22 mouse cellular contexts compared by ENCODE assay signal in the genomic region with DNA sequence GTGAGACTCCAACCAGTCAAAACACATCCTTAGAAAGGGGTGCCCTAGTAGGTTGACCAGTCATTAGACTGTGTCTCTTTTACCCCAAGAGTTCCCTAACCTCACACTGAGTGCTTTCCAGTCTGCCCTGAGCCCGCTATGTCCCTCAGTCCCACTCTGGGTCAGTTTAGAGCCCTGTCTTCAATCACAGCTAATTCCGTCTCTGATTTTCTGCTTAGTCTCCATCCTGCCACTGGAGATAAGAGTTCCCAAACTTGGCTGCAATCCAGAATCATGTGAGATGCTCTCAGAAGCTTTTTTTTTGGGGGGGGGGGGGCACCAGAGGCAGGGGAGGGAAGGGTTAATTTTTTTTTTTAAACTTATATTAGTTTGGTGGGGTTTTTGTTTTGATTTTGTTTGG. TPM values are rescaled to one million over a fixed set of nuclear protein-coding genes. Genes with fewer than 3 reads are reported as not detected.
DNase-seq lines count a peak whose midpoint lies in the region; ATAC-seq and TF ChIP-seq lines count a peak whose summit lies in the region.
"Had no signal": no experiment of that assay in that cellular context is flagged by ENCODE, and none has a peak within 500 bp of the region (broad histone marks: within the 10 kb centered on the region; RNA-seq: fewer than 3 reads in every experiment).

No protein-coding gene starts in this region.

- no peak for ATAC-seq in hindbrain, postnatal 0 days
- ATAC-seq in hindbrain, embryonic 12.5 days (ENCODE audit: low FRiP score) = no peak
- ATAC-seq: forebrain, embryonic 16.5 days; midbrain, embryonic 16.5 days had no signal

- H3K27ac ChIP-seq in heart, embryonic 10.5 days = peak overlapping the region; percentile 84
- H3K27ac ChIP-seq in hindbrain, postnatal 0 days = no peak overlapping the region
- H3K27ac ChIP-seq in hindbrain, embryonic 12.5 days = no peak overlapping the region
- no peak overlapping the region for H3K27ac ChIP-seq in MEL (ENCODE audit: control insufficient read depth, low read depth, low read length)
- H3K27ac ChIP-seq: embryonic facial prominence, embryonic 13.5 days; hindbrain, embryonic 14.5 days; intestine, embryonic 15.5 days; limb, embryonic 15.5 days; neural tube, embryonic 15.5 days had no signal

- peak; percentile 78 for DNase-seq in heart, embryonic 10.5 days (ENCODE audit: low spot score)
- DNase-seq in heart, adult 18-20 months = no peak
- peak; percentile 15 for DNase-seq in hindbrain, postnatal 0 days (ENCODE audit: low spot score)
- peak; percentile 35 for DNase-seq in 416B (ENCODE audit: low read depth)
- DNase-seq in MEL (ENCODE audit: low read depth, low spot score) = no peak
- DNase-seq in cerebellum, postnatal 14 days = no peak
- no peak for DNase-seq in urinary bladder, postnatal 25 days (ENCODE audit: low spot score)
- DNase-seq: adrenal gland, postnatal 36 days; cerebellum, adult 9-10 months; kidney, postnatal 36 days; right cerebral cortex, postnatal 14 days; spleen, adult 18-20 months; thymus, postnatal 25 days had no signal

- no peaks in the 10 kb centered on the region for H3K9me3 ChIP-seq in heart, embryonic 10.5 days
- H3K9me3 ChIP-seq in hindbrain, postnatal 0 days (ENCODE audit: low read length) = no peaks in the 10 kb centered on the region
- H3K9me3 ChIP-seq in hindbrain, embryonic 12.5 days (replicated peaks) = no peaks in the 10 kb centered on the region
- H3K9me3 ChIP-seq in MEL (replicated peaks; ENCODE audit: insufficient read depth, low read length) = no peaks in the 10 kb centered on the region
- H3K9me3 ChIP-seq: embryonic facial prominence, embryonic 13.5 days; intestine, embryonic 15.5 days; limb, embryonic 15.5 days; megakaryocyte, embryonic 14.5 days; neural tube, embryonic 15.5 days had no signal

- WGBS in heart, embryonic 10.5 days = 20% methylated on average over 2 of the region's 2 CpGs
- 68% methylated on average over 2 of the region's 2 CpGs for WGBS in hindbrain, postnatal 0 days
- 85% methylated on average over 2 of the region's 2 CpGs for WGBS in hindbrain, embryonic 12.5 days

- H3K4me2 ChIP-seq in hindbrain, postnatal 0 days (ENCODE audit: low read depth, low read length) = no peak overlapping the region
- H3K4me2 ChIP-seq in hindbrain, embryonic 12.5 days (replicated peaks) = no peak overlapping the region
- H3K4me2 ChIP-seq: embryonic facial prominence, embryonic 13.5 days; hindbrain, embryonic 14.5 days; intestine, embryonic 15.5 days; limb, embryonic 15.5 days; neural tube, embryonic 15.5 days had no signal

- H3K4me1 ChIP-seq in heart, embryonic 10.5 days = peaks cover 79% of the 10 kb centered on the region
- no peaks in the 10 kb centered on the region for H3K4me1 ChIP-seq in hindbrain, postnatal 0 days (ENCODE audit: insufficient read depth, low read length)
- peaks cover 4% of the 10 kb centered on the region; the same call in 1 of the 2 replicates for H3K4me1 ChIP-seq in hindbrain, embryonic 12.5 days
- H3K4me1 ChIP-seq in MEL (ENCODE audit: control insufficient read depth in 1 of 2, insufficient read depth in 2 of 2, low read length in 2 of 2) = peaks cover 27 to 43% of the 10 kb centered on the region in 2 experiments
- H3K4me1 ChIP-seq: neural tube, embryonic 15.5 days had no signal

- TF ChIP-seq POLR2A in MEL (IDR thresholded peaks at IDR 0.05; ENCODE audit: control insufficient read depth in 1 of 2, insufficient read depth in 1 of 2, low read depth in 1 of 2, low read length in 2 of 2, poor library complexity in 1 of 2) = no peak

- H3K9ac ChIP-seq in hindbrain, postnatal 0 days (replicated peaks; ENCODE audit: low read length) = no peak overlapping the region
- no peak overlapping the region for H3K9ac ChIP-seq in hindbrain, embryonic 12.5 days
- H3K9ac ChIP-seq in MEL (ENCODE audit: control insufficient read depth, low read depth, low read length, poor library complexity, severe bottlenecking) = no peak overlapping the region
- H3K9ac ChIP-seq: embryonic facial prominence, embryonic 13.5 days; hindbrain, embryonic 14.5 days; intestine, embryonic 15.5 days; limb, embryonic 15.5 days; neural tube, embryonic 15.5 days had no signal

- H3K79me2 ChIP-seq in MEL (ENCODE audit: control insufficient read depth, insufficient read depth, low read length, poor library complexity) = peaks cover 55% of the 10 kb centered on the region

- H3K27me3 ChIP-seq in heart, embryonic 10.5 days (ENCODE audit: insufficient read depth, poor library complexity, severe bottlenecking) = no peaks in the 10 kb centered on the region
- no peaks in the 10 kb centered on the region for H3K27me3 ChIP-seq in hindbrain, postnatal 0 days (ENCODE audit: insufficient read depth, low read length)
- no peaks in the 10 kb centered on the region for H3K27me3 ChIP-seq in hindbrain, embryonic 12.5 days
- H3K27me3 ChIP-seq in MEL (ENCODE audit: control insufficient read depth in 1 of 2, insufficient read depth in 2 of 2, low read length in 2 of 2) = no peaks in the 10 kb centered on the region
- H3K27me3 ChIP-seq: embryonic facial prominence, embryonic 13.5 days; intestine, embryonic 15.5 days; limb, embryonic 15.5 days; megakaryocyte, embryonic 14.5 days; neural tube, embryonic 15.5 days had no signal

- H3K36me3 ChIP-seq in heart, embryonic 10.5 days = peaks cover 25% of the 10 kb centered on the region
- H3K36me3 ChIP-seq in hindbrain, postnatal 0 days (ENCODE audit: insufficient read depth, low read length) = no peaks in the 10 kb centered on the region
- no peaks in the 10 kb centered on the region; the same call in 1 of the 2 replicates for H3K36me3 ChIP-seq in hindbrain, embryonic 12.5 days
- H3K36me3 ChIP-seq in MEL (ENCODE audit: control insufficient read depth in 1 of 2, insufficient read depth in 2 of 2, low read length in 2 of 2) = peaks cover 3 to 50% of the 10 kb centered on the region in 2 experiments; a peak in 3 of 4 replicates
- H3K36me3 ChIP-seq: neural tube, embryonic 15.5 days had no signal

- H3K4me3 ChIP-seq in heart, embryonic 10.5 days = peak overlapping the region; percentile 31
- no peak overlapping the region for H3K4me3 ChIP-seq in hindbrain, postnatal 0 days (ENCODE audit: low read length)
- no peak overlapping the region for H3K4me3 ChIP-seq in hindbrain, embryonic 12.5 days
- H3K4me3 ChIP-seq in MEL (ENCODE audit: control insufficient read depth in 1 of 2, insufficient read depth in 1 of 2, low read depth in 2 of 2, low read length in 2 of 2) = no peak overlapping the region
- H3K4me3 ChIP-seq: embryonic facial prominence, embryonic 13.5 days; intestine, embryonic 15.5 days; limb, embryonic 15.5 days; neural tube, embryonic 15.5 days had no signal

- no peak for TF ChIP-seq EP300 in MEL (IDR thresholded peaks at IDR 0.05; ENCODE audit: low read depth in 1 of 2, low read length in 2 of 2)

- no peak for TF ChIP-seq RAD21 in MEL (IDR thresholded peaks at IDR 0.05; ENCODE audit: low read depth, low read length)

- TF ChIP-seq CTCF in hindbrain, postnatal 0 days (IDR thresholded peaks at IDR 0.05; ENCODE audit: low read depth) = no peak
- no peak for TF ChIP-seq CTCF in MEL (IDR thresholded peaks at IDR 0.05 in 2 of 3, conservative IDR thresholded peaks at IDR 0.05 in 1 of 3; ENCODE audit: control insufficient read depth in 1 of 3, insufficient read depth in 1 of 3, low read depth in 2 of 3, low read length in 3 of 3, poor library complexity in 1 of 3, severe bottlenecking in 1 of 3)

TF ChIP-seq in MEL, 35 proteins besides CTCF, POLR2A, EP300 and RAD21:
- 0 out of 2 replicates have a peak, but pooled peaks have one; percentile 28 for TF ChIP-seq ZNF384 (IDR thresholded peaks at IDR 0.05; ENCODE audit: low read depth, low read length)
- TF ChIP-seq TAL1 (IDR thresholded peaks at IDR 0.05; ENCODE audit: low read length) = peak; percentile 14; the same call in 1 of the 2 replicates
- peak; percentile 22; the same call in 1 of the 2 replicates for TF ChIP-seq GATA1 (IDR thresholded peaks at IDR 0.05; ENCODE audit: low read depth, low read length)
- TF ChIP-seq MAZ (IDR thresholded peaks at IDR 0.05; ENCODE audit: low read depth, low read length) = no peak
- peak; percentile 93 for TF ChIP-seq RCOR1 (IDR thresholded peaks at IDR 0.05; ENCODE audit: low read depth, low read length)
- TF ChIP-seq MYB (IDR thresholded peaks at IDR 0.05; ENCODE audit: low read depth, low read length) = no peak
- TF ChIP-seq BHLHE40 (IDR thresholded peaks at IDR 0.05; ENCODE audit: borderline replicate concordance, low read depth, low read length) = peak; percentile 29; the same call in 1 of the 2 replicates

RNA-seq across cellular contexts. Expression of a gene that starts 11.5 kb away (rescaled TPM):
- 42.2 and 44.8 TPM in 2 replicates for polyA plus RNA-seq in heart, embryonic 10.5 days (2016; fragmentation: Nextera tagmentation; extraction: Ambion mirVana)
- 100 to 1,000 TPM; 338 to 357 TPM for total RNA-seq in heart, adult 18-20 months (2021)
- 6.0 and 13.0 TPM in 2 replicates for total RNA-seq in hindbrain, postnatal 0 days (2014; rRNA removed)
- 2.6 and 3.6 TPM in 2 replicates for polyA plus RNA-seq in hindbrain, postnatal 0 days (2015; fragmentation: Nextera tagmentation; extraction: Ambion mirVana)
- 9.5 and 11.8 TPM in 2 replicates for polyA plus RNA-seq in hindbrain, embryonic 12.5 days (2016; fragmentation: Nextera tagmentation; extraction: Ambion mirVana)
- 51.6 and 75.6 TPM in 2 replicates for total RNA-seq in MEL (2012; rRNA removed)
- 10 to 100 TPM in 1 of 2 experiments, not detected in 1; 44.2 TPM for polyA plus RNA-seq in MEL (2012; ENCODE audit: insufficient read depth in 1 of 2, insufficient read length in 2 of 2, low read depth in 1 of 2, low replicate concordance in 2 of 2, missing spikeins in 1 of 2)

RNA-seq across cellular contexts. Expression of a gene that starts 57.6 kb away (rescaled TPM):
- 105 and 121 TPM in 2 replicates for polyA plus RNA-seq in heart, embryonic 10.5 days (2016; fragmentation: Nextera tagmentation; extraction: Ambion mirVana)
- 10 to 100 TPM; 20.2 to 20.3 TPM for total RNA-seq in heart, adult 18-20 months (2021)
- total RNA-seq in hindbrain, postnatal 0 days (2014; rRNA removed) = 55.7 and 68.4 TPM in 2 replicates
- polyA plus RNA-seq in hindbrain, postnatal 0 days (2015; fragmentation: Nextera tagmentation; extraction: Ambion mirVana) = 136 and 142 TPM in 2 replicates
- 94.6 and 99.0 TPM in 2 replicates for polyA plus RNA-seq in hindbrain, embryonic 12.5 days (2016; fragmentation: Nextera tagmentation; extraction: Ambion mirVana)
- 65.7 and 67.2 TPM in 2 replicates for total RNA-seq in MEL (2012; rRNA removed)
- 10 to 100 TPM in 1 of 2 experiments, not detected in 1; 76.7 TPM for polyA plus RNA-seq in MEL (2012; ENCODE audit: insufficient read depth in 1 of 2, insufficient read length in 2 of 2, low read depth in 1 of 2, low replicate concordance in 2 of 2, missing spikeins in 1 of 2)

Comparison
In these comparisons a context has a peak if more than half of its experiments do, and no peak if none do; other contexts are left out.
1. DNase-seq: peak in heart, embryonic 10.5 days (single experiment), hindbrain, postnatal 0 days (single experiment) and 416B (single experiment); none in heart, adult 18-20 months (0 of 2), MEL (single experiment), cerebellum, postnatal 14 days (0 of 2) and urinary bladder, postnatal 25 days (single experiment).